Mouse (Mus musculus): ENCODE results near the gene Bglap2. TPM values are rescaled to one million over a fixed set of nuclear protein-coding genes. Genes with fewer than 3 reads are reported as not detected.

Bglap2 gene
- polyA plus RNA-seq, 1 experiment from 2014 or later: not detected

DNA sequence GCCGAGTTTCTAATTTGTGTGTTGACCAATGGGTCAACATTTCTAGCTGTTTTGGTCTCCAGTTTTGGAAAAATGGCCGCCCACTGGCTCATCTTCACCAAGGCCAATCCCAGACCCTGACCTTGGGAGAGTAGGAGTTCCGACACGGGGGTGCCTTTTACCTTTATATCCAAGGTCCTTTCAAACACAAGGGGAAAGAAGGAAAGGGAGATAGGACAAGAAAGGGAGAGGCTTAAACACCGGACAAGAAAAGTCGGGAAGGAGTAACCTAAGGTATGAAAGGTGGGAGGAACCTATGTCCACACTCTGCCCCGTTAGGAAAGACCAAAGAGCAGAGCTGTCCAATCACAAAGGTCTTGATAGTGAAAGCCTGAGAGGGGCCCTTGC is 32.1 kb upstream of the Bglap2 start:
- H3K9ac ChIP-seq: peak overlapping the region; percentile 89; the same call in 1 of the 2 replicates
- ATAC-seq (ENCODE audit: insufficient number of reproducible peaks, insufficient read depth, low FRiP score, low TSS enrichment): no peak
- H3K9me3 ChIP-seq: no peaks in the 10 kb centered on the region
- H3K4me2 ChIP-seq (replicated peaks): peak overlapping the region; percentile 66
- H3K27ac ChIP-seq: peak overlapping the region; percentile 94; the same call in 1 of the 2 replicates
- peaks cover 11% of the 10 kb centered on the region for H3K4me1 ChIP-seq
- H3K36me3 ChIP-seq: peaks cover 40% of the 10 kb centered on the region
- H3K27me3 ChIP-seq: no peaks in the 10 kb centered on the region
- WGBS: 30% methylated on average over 7 of the region's 7 CpGs
- H3K4me3 ChIP-seq: peak overlapping the region; percentile 62

DNA sequence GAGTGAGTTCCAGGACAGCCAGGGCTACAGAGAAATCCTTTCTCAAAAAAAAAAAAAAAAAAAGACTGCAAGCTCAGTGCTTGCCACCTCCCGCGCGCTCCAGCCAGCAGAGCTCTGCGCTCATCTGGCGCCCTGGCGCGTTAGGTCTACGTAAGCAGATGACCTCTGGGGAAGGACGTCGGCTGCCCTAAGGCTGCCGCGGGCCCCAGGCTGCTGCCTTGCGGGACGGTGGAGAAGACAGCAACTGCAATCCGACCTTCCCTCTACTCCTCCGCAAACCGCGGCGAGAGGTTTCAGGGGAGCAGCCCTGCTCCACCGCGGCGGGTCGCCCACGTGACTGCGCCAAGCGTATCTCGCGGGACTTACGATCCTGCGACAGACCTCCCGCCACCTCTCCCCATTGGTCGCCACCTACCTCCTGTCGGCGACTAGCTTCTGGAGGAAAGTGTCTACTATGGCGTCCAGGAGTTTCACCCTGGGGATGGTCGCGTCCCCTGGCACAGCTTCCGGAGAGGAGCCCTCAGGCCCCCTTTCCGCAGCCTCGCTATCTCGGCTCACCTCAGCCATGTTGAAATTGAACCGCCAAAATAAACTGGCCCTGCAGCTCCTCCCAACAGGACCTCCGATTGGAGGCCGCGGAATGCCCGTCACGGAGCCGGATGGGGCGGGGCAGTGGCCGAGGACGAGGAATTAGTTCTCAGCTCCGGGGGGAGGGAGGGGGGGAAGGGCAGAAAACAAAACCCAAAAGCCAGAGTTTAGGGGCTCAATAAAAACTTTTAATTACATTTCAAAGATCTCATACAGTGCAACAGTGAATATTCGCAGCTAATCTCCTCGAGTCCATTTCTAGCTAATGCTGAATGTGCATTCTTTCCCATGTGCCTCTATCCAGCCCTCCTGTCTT is 31.5 kb upstream of the Bglap2 start, which contains the start of gene Pmf1:
Gene Pmf1, minus strand, starts transcription at position 591 of the 904 bp plus-strand sequence.
- ATAC-seq (ENCODE audit: insufficient number of reproducible peaks, insufficient read depth, low FRiP score, low TSS enrichment): peak; percentile 86
- H3K4me1 ChIP-seq: peaks cover 11% of the 10 kb centered on the region
- WGBS: under 1% methylated on average over 54 of the region's 54 CpGs
- H3K27me3 ChIP-seq: no peaks in the 10 kb centered on the region
- peak within 1 kb of the TSS; percentile 62 for H3K4me3 ChIP-seq
- H3K9ac ChIP-seq: peak within 1 kb of the TSS; percentile 89
- H3K9me3 ChIP-seq: no peaks in the 10 kb centered on the region
- peak within 1 kb of the TSS; percentile 94 for H3K27ac ChIP-seq
- peak within 1 kb of the TSS; percentile 66 for H3K4me2 ChIP-seq (replicated peaks)
- H3K36me3 ChIP-seq: peaks cover 34% of the 10 kb centered on the region

DNA sequence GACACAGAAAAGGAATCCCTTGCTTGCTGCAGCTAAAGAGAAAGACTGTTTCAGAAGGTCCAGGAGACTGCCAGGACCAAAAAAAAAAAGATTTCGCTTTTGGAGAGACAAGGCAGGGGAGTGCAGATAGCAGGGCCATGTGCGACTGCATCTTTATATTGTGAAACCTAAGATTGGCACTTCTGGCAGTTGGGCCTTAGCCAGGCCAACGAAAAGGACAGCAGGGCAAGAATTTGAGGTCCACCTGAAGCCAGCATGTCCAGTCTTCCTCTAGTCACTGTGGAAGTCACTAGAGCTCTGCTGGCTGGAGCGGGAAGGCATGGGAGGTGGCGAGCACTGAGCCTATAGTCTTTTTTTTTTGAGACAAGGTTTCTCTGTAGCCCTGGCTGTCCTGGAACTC is 30.5 kb upstream of the Bglap2 start:
- Histone ChIP-seq H3K4me3 (peak overlapping the region; percentile 62), H3K9me3 (no peaks in the 10 kb centered on the region), H3K4me2 (replicated peaks) (peak overlapping the region; percentile 66), H3K4me1 (peaks cover 11% of the 10 kb centered on the region), H3K27ac (no peak overlapping the region), H3K9ac (peak overlapping the region; percentile 89), H3K36me3 (peaks cover 26% of the 10 kb centered on the region), H3K27me3 (no peaks in the 10 kb centered on the region)
- ATAC-seq (ENCODE audit: insufficient number of reproducible peaks, insufficient read depth, low FRiP score, low TSS enrichment): no peak
- WGBS: 69% methylated on average over 5 of the region's 5 CpGs

DNA sequence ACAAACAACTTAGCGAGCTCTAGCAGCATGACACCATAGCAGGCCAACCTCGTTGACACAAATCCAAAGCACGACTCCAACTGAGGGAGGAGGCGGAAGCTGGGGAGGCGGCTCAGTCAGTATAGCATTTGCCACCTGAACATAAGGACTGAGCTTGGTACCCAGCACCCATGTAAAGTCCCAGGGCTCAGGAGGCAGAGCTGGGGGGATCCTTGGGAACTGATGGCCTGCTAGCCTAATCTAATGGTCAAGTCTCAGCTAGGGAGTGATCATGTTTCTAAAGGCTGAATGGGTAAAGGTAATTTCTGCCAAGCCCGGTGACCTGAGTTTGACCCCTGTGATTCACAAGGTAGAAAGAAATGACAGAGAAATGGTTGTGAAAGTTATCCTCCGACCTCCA is 29.0 kb upstream of the Bglap2 start:
- no peak overlapping the region for H3K9ac ChIP-seq
- H3K4me2 ChIP-seq (replicated peaks): no peak overlapping the region
- no peak for ATAC-seq (ENCODE audit: insufficient number of reproducible peaks, insufficient read depth, low FRiP score, low TSS enrichment)
- peaks cover 11% of the 10 kb centered on the region for H3K4me1 ChIP-seq
- H3K9me3 ChIP-seq: no peaks in the 10 kb centered on the region
- H3K36me3 ChIP-seq: peaks cover 21% of the 10 kb centered on the region
- H3K27me3 ChIP-seq: no peaks in the 10 kb centered on the region
- WGBS: 48% methylated on average over 7 of the region's 7 CpGs
- H3K4me3 ChIP-seq: no peak overlapping the region
- no peak overlapping the region for H3K27ac ChIP-seq

DNA sequence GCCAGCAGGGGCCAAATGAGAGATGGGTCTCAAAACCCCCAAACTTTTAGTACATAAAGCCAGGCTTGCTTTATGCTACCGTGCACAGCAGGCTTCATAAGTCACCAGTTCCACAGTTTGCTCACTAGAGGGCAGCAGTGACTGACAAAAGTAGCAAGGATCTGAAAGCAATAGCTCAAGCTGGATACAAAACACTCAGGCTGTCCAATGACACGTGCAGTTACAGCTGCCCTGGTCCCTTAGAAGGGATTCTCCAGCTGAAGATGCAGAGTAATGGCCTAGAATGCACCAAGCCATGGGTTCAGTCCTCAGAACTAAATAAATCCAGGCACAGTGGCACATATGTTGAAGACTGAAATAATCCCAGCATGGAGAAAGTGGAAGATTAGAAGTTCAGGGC is 28.6 kb upstream of the Bglap2 start:
- ATAC-seq (ENCODE audit: insufficient number of reproducible peaks, insufficient read depth, low FRiP score, low TSS enrichment): no peak
- Histone ChIP-seq H3K27ac (no peak overlapping the region), H3K9ac (no peak overlapping the region), H3K9me3 (no peaks in the 10 kb centered on the region), H3K27me3 (no peaks in the 10 kb centered on the region), H3K36me3 (peaks cover 17% of the 10 kb centered on the region), H3K4me1 (peaks cover 11% of the 10 kb centered on the region), H3K4me2 (replicated peaks) (no peak overlapping the region), H3K4me3 (no peak overlapping the region)
- WGBS: 0% methylated on average over 2 of the region's 2 CpGs

DNA sequence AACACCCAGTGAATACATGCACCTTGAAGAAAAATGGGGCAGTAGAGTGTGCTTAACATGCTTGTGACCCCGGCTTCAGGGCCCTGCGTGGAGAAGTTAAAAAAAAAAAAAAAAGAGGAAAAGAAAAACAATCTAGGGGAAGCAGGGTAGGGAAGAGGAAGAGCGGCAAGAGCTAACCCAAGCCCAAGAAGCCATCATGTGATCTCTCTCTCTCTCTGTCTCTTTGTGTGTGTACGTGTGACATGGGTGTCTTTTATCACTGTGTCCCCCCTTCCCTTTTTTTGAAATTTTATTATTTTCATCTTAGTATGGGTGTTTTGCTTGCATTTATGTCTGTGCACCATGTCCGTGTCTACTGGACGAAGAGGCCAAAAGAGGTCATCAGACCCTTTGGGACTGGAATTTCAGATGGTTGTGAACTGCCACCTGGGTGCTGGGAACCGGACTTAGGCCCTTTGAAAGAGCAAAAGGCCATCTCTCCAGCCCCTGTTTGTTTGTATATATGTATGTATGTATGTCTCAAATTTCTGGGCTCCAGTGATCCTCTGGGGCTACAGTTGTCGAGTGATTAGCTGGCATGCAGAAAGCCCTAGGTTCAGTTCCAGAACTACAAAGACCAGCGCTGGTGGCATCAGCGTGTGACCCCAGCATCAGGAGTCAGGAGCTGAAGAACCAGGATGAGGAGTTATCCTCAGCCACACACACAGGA is 25.2 kb upstream of the Bglap2 start:
- no peak overlapping the region for H3K9ac ChIP-seq
- H3K9me3 ChIP-seq: no peaks in the 10 kb centered on the region
- no peak overlapping the region for H3K4me2 ChIP-seq (replicated peaks)
- no peak overlapping the region for H3K4me3 ChIP-seq
- no peak for ATAC-seq (ENCODE audit: insufficient number of reproducible peaks, insufficient read depth, low FRiP score, low TSS enrichment)
- no peaks in the 10 kb centered on the region for H3K27me3 ChIP-seq
- peaks cover 3% of the 10 kb centered on the region for H3K4me1 ChIP-seq
- H3K36me3 ChIP-seq: peaks cover 15% of the 10 kb centered on the region
- H3K27ac ChIP-seq: no peak overlapping the region
- 89% methylated on average over 10 of the region's 10 CpGs for WGBS

DNA sequence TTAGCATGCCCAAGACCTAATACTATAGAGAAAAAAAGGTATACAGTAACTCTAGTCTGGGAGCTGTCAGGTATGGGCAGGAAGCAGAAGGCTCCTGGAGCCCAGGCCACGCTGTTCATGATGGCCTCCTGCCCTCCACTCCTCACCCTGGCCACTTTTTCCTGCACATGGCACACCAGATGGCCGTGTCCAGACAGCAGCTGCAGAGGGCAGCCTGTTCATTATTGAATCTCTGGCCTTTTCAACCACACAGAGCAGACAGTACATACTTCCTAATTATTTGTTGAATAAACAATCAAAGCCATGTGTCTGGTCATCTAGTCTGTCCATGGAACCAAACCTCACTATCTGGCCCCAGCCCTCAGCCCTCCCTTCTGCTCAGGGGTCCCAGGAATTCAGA is 20.2 kb upstream of the Bglap2 start:
- Histone ChIP-seq H3K9me3 (no peaks in the 10 kb centered on the region), H3K4me2 (replicated peaks) (no peak overlapping the region), H3K4me3 (no peak overlapping the region), H3K27ac (no peak overlapping the region), H3K4me1 (no peaks in the 10 kb centered on the region), H3K36me3 (peaks cover 52% of the 10 kb centered on the region), H3K27me3 (no peaks in the 10 kb centered on the region), H3K9ac (no peak overlapping the region)
- WGBS: 77% methylated on average over 2 of the region's 2 CpGs
- ATAC-seq (ENCODE audit: insufficient number of reproducible peaks, insufficient read depth, low FRiP score, low TSS enrichment): no peak

DNA sequence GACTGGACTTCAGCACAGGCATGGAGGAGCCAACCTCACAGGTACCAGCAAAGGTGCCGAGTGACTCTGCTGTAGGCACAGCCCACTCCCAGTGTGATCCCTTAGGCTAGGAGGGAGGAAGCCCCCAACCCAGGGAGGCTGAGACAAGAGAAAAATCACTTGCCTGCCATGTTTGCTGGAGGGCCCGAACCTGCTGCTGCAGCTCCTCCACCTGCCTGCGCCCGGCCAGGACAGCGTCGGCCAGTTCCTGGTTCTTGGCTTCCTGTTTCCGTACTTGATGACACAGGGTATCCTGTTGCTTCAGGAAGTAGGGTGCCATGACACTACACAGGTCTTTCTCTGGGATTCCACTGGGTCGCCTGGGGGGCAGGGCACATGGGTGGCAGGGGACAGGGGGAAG is 17.2 kb upstream of the Bglap2 start:
- no peaks in the 10 kb centered on the region for H3K4me1 ChIP-seq
- H3K36me3 ChIP-seq: peaks cover 50% of the 10 kb centered on the region
- H3K27me3 ChIP-seq: no peaks in the 10 kb centered on the region
- H3K27ac ChIP-seq: no peak overlapping the region
- 93% methylated on average over 8 of the region's 8 CpGs for WGBS
- no peaks in the 10 kb centered on the region for H3K9me3 ChIP-seq
- no peak overlapping the region for H3K4me2 ChIP-seq (replicated peaks)
- no peak overlapping the region for H3K9ac ChIP-seq
- H3K4me3 ChIP-seq: no peak overlapping the region
- ATAC-seq (ENCODE audit: insufficient number of reproducible peaks, insufficient read depth, low FRiP score, low TSS enrichment): no peak

DNA sequence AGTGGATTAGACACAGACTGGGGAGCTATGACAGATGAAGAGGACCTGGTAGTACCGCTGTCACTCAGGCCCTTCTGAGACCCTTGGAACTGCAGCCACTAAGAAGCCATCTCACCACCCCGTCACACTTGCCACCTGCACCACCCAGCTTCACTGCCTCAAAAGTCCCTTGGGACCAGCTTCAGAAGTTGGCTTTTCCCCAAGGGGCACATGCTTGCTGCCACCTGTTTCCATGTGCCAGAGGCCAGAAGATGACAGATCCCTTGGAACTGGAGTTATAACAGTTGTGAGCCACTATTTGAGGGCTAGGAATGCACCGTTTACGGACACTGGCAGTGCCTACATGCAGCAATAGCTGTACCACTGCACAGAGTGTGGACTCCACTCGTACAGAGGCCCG is 16.8 kb upstream of the Bglap2 start:
- H3K27me3 ChIP-seq: no peaks in the 10 kb centered on the region
- peaks cover 47% of the 10 kb centered on the region for H3K36me3 ChIP-seq
- H3K27ac ChIP-seq: no peak overlapping the region
- 92% methylated on average over 6 of the region's 6 CpGs for WGBS
- no peaks in the 10 kb centered on the region for H3K4me1 ChIP-seq
- H3K9me3 ChIP-seq: no peaks in the 10 kb centered on the region
- ATAC-seq (ENCODE audit: insufficient number of reproducible peaks, insufficient read depth, low FRiP score, low TSS enrichment): no peak
- no peak overlapping the region for H3K4me3 ChIP-seq
- H3K4me2 ChIP-seq (replicated peaks): no peak overlapping the region
- H3K9ac ChIP-seq: no peak overlapping the region

DNA sequence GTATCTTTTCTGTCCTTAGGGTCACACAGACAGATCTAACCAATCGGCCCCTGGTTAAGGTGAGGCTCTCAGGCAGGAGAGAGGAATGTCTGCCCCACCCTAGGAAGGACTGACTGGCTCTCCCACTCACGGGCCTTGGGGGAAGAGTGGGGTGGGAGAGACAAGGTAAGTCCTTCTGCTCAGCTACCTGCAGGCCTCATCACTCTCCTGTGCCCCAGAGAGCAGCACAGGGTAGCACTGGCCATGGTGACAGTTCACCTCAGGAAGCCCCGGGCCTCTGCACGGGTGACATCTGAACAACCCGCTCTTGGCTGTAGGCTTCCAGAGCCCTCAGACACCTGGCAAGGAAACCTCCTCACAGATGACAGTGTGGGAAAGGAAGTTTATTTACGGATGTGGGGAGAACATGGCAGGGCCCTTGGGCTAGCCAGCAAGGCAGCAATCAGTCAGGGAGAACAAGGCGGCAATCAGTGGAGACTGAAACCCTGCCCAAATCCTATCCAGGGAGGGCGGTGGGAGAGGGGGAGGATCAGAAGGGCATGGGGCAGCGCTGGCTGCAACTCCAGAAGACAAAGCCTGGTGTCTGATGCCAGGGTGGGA is 15.4 kb upstream of the Bglap2 start:
- no peak for ATAC-seq (ENCODE audit: insufficient number of reproducible peaks, insufficient read depth, low FRiP score, low TSS enrichment)
- H3K4me2 ChIP-seq (replicated peaks): no peak overlapping the region

DNA sequence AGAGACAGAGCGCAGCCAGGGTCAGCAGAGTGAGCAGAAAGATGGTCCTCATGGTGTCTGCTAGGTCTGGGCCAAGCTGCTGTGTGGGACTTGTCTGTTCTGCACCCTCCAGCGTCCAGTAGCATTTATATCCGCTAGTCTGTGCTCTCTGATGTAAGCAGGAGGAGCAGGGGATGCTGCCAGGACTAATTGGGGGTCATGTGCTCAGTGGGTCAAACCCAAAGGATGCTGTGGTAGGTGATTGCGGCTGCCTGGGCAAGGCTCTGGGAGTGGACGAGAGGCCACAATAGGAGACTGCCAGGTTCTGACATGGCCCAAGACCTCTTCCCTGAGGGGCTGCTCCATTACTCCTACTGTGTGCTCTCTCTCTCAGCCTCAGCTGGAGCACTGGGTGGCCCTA is 5.9 kb upstream of the Bglap2 start, which contains the start of gene Bglap:
Gene Bglap, minus strand, starts transcription at position 101 of the 400 bp plus-strand sequence.
- WGBS: 78% methylated on average over 5 of the region's 5 CpGs
- no peak within 1 kb of the TSS for H3K27ac ChIP-seq
- H3K4me2 ChIP-seq (replicated peaks): no peak within 1 kb of the TSS
- H3K36me3 ChIP-seq: no peaks in the 10 kb centered on the region
- no peak for ATAC-seq (ENCODE audit: insufficient number of reproducible peaks, insufficient read depth, low FRiP score, low TSS enrichment)
- no peaks in the 10 kb centered on the region for H3K27me3 ChIP-seq
- no peaks in the 10 kb centered on the region for H3K4me1 ChIP-seq
- H3K9me3 ChIP-seq: no peaks in the 10 kb centered on the region
- H3K4me3 ChIP-seq: no peak within 1 kb of the TSS
- H3K9ac ChIP-seq: no peak within 1 kb of the TSS

More for the DNA sequence above, 15.4 kb upstream of the Bglap2 start:
- no peak overlapping the region for H3K9ac ChIP-seq
- WGBS: 85% methylated on average over 9 of the region's 9 CpGs
- H3K27me3 ChIP-seq: no peaks in the 10 kb centered on the region
- H3K4me3 ChIP-seq: no peak overlapping the region
- no peaks in the 10 kb centered on the region for H3K9me3 ChIP-seq
- peaks cover 46% of the 10 kb centered on the region for H3K36me3 ChIP-seq
- no peak overlapping the region for H3K27ac ChIP-seq
- no peaks in the 10 kb centered on the region for H3K4me1 ChIP-seq

Measured in embryonic facial prominence, embryonic 12.5 days (tissue).